Mouse (Mus musculus) MEL (cell line): ENCODE measurements around the gene Lin7a.

ENCODE experiments used
- BHLHE40 ChIP-seq: IDR thresholded peaks from 2 replicates; pipeline ENCODE4 v1.6.1; 2012; ENCODE audit warnings: low read depth, mild to moderate bottlenecking, inconsistent platforms, low read length, improper control_type of control experiment, borderline replicate concordance
- CTCF ChIP-seq, 3 experiments: IDR thresholded peaks in 2 of 3; conservative IDR thresholded peaks in 1 of 3; 2 replicates each; pipeline ENCODE4 v1.5.1; 2011 to 2012; ENCODE audit warnings: low read length in 3 of 3, low read depth in 2 of 3, mild to moderate bottlenecking in 2 of 3, improper control_type of control experiment in 1 of 3, inconsistent platforms in 1 of 3, mixed read lengths in 1 of 3, moderate library complexity in 1 of 3; ENCODE audit not compliant: control insufficient read depth in 1 of 3, insufficient read depth in 1 of 3, poor library complexity in 1 of 3, severe bottlenecking in 1 of 3
- POLR2A ChIP-seq, 2 experiments: IDR thresholded peaks; 2 replicates each; pipeline ENCODE4 v1.6.1; 2011 to 2012; ENCODE audit warnings: low read length in 2 of 2, mild to moderate bottlenecking in 2 of 2, control low read depth in 1 of 2, improper control_type of control experiment in 1 of 2, low read depth in 1 of 2, moderate library complexity in 1 of 2; ENCODE audit not compliant: control insufficient read depth in 1 of 2, insufficient read depth in 1 of 2, poor library complexity in 1 of 2

DNA sequence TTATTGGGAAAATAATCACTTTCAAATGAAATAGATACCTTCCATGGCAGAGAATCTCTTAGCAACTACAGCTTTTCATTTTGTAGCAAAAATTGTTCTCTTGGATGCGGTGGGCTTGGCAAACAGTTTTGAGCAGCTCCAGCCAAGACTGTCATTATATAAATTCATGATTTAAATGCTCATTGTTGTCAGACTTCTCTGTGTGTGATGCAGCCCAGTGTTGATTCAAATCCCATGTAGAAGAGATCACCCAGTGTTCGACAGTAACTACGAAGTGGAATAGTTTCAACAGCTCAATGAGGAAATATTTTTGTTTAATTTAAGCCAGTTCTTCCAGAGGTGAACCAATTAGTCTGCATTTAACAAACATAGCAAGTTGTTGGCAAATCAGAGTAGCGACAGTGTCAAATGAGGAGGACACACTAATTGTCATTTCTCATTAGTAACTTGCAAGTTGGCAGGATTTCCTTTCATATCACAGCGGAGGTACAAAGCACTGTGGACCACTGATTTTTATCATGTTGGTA is 39.5 kb downstream of the Lin7a start:
- no peak for TF ChIP-seq BHLHE40
- no peak for TF ChIP-seq CTCF (IDR thresholded peaks at IDR 0.05 in 2 of 3, conservative IDR thresholded peaks at IDR 0.05 in 1 of 3; ENCODE audit: control insufficient read depth in 1 of 3, insufficient read depth in 1 of 3, low read depth in 2 of 3, low read length in 3 of 3, poor library complexity in 1 of 3, severe bottlenecking in 1 of 3)
- no peak for TF ChIP-seq POLR2A (IDR thresholded peaks at IDR 0.05; ENCODE audit: control insufficient read depth in 1 of 2, insufficient read depth in 1 of 2, low read depth in 1 of 2, low read length in 2 of 2, poor library complexity in 1 of 2)
